Mouse (Mus musculus) lung, postnatal 0 days (tissue): ENCODE results near the gene Tmem104. TPM values are rescaled to one million over a fixed set of nuclear protein-coding genes. Genes with fewer than 3 reads are reported as not detected.
A peak's percentile ranks its signal among the peaks of the same experiment; 100 is the strongest.

Source experiments
- ATAC-seq: fragments of 200-750 bp; cut with Nextera tagmentation; 2 replicates; pipeline ENCODE4 v1.8.0; 2017; ENCODE audit warnings: moderate library complexity
- DNase-seq: peaks from one replicate; pipeline ENCODE4 v3.0.0-alpha.2; 2016; ENCODE audit warnings: low spot score
- H3K27ac ChIP-seq: fragments of 300-500 bp; sonication (generic); 2 replicates; pipeline ENCODE4 v1.5.1; 2014; ENCODE audit warnings: antibody characterized with exemption, mild to moderate bottlenecking, low read length, mixed read lengths
- H3K27me3 ChIP-seq: fragments of 300-500 bp; sonication (generic); replicated peaks from 2 replicates; pipeline ENCODE4 v1.6.1; 2014; ENCODE audit warnings: low read length, mixed read lengths; ENCODE audit not compliant: insufficient read depth
- H3K36me3 ChIP-seq: fragments of 300-500 bp; sonication (generic); 2 replicates; pipeline ENCODE4 v1.6.1; 2014; ENCODE audit warnings: low read length, mixed read lengths; ENCODE audit not compliant: insufficient read depth
- H3K4me1 ChIP-seq: fragments of 300-500 bp; sonication (generic); 2 replicates; pipeline ENCODE4 v1.6.1; 2014; ENCODE audit warnings: antibody characterized with exemption, low read depth, low read length, mixed read lengths; ENCODE audit not compliant: insufficient read depth
- H3K4me2 ChIP-seq: fragments of 300-500 bp; sonication (generic); replicated peaks from 2 replicates; pipeline ENCODE4 v1.6.1; 2014; ENCODE audit warnings: low read depth, mild to moderate bottlenecking, low read length, moderate library complexity, mixed read lengths
- H3K4me3 ChIP-seq: fragments of 300-500 bp; sonication (generic); 2 replicates; pipeline ENCODE4 v1.5.1; 2014; ENCODE audit warnings: low read depth, low read length
- H3K9ac ChIP-seq: fragments of 300-500 bp; sonication (generic); replicated peaks from 2 replicates; pipeline ENCODE4 v1.6.1; 2014; ENCODE audit warnings: low read depth, mild to moderate bottlenecking
- H3K9me3 ChIP-seq: fragments of 300-500 bp; sonication (generic); 2 replicates; pipeline ENCODE4 v1.6.1; 2016; ENCODE audit warnings: low read length, mixed read lengths
- CTCF ChIP-seq: IDR thresholded peaks from 2 replicates; pipeline ENCODE4 v1.5.1; 2016; ENCODE audit warnings: antibody characterized with exemption, mild to moderate bottlenecking
- EP300 ChIP-seq: IDR thresholded peaks from 2 replicates; pipeline ENCODE4 v1.6.1; 2016; ENCODE audit warnings: antibody characterized with exemption, mild to moderate bottlenecking, control low read depth
- WGBS: fragments of 180-500 bp; shearing (Covaris S2); extraction: QIAGEN DNeasy Blood & Tissue Kit; methylation state at CpG from one replicate; pipeline ENCODE4 v1.1.7; 2014; 5-methylcytosine and 5-hydroxymethylcytosine counted together
- polyA plus RNA-seq: library from polyadenylated mRNA; unstranded; fragments of >200 nt; fragmentation: Nextera tagmentation; extraction: Ambion mirVana; gene quantifications from 2 replicates; pipeline ENCODE4 v1.2.1, GENCODE M21; 2015

Tmem104 gene
- polyA plus RNA-seq, 1 experiment from 2014 or later = 9.6 TPM

DNA sequence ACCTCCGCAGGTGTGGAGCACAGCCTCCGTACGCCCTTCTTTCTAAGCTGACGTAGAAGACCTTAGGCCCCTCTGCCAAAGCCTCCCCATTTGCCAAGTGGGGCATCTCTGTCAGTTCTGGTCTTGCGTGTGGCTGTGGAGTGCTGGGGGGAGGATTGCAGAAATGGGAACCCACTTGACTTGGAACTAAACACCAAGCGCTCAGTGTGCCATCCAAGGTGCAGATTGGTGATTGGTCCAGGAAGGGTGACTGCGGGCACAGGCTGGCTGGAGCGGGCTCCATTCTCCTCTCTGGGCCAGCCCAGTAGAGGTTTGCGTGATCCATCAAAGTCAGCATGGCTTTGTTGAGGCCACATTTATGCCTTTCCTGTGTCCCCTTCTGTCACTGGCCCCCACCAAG, 15.5 kb downstream of the Tmem104 start:
- no peak for ATAC-seq
- DNase-seq = no peak
- 93% methylated on average over 9 of the region's 9 CpGs for WGBS
- Histone ChIP-seq H3K9me3 (no peaks in the 10 kb centered on the region), H3K4me3 (no peak overlapping the region), H3K4me2 (no peak overlapping the region), H3K4me1 (no peaks in the 10 kb centered on the region), H3K9ac (no peak overlapping the region), H3K27ac (no peak overlapping the region), H3K36me3 (peaks cover 11% of the 10 kb centered on the region), H3K27me3 (no peaks in the 10 kb centered on the region)
- TF ChIP-seq EP300 (no peak), CTCF (no peak)

DNA sequence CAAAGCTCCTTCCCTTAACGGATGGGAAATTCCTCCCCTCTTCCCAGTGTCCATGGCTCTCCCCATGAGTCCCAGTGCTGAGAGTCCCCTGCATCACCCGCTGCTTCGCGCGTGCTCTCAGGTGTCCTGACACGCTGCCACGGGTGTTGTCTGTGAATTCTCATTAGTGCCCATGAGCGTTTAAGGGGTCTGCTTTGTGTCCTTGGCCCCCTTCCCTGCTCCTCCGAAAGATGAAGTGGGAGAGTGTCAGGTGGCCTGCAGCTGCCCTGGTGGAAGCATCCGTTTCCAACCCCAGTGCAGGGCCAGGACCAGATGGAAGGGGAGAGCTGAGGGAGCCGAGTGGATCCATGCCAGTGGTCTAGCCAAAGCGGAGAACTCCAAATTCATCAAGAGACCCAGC, 20.8 kb downstream of the Tmem104 start:
- ATAC-seq (no peak), DNase-seq (no peak)
- Histone ChIP-seq H3K9ac (no peak overlapping the region), H3K9me3 (no peaks in the 10 kb centered on the region), H3K27ac (no peak overlapping the region), H3K36me3 (peaks cover 8% of the 10 kb centered on the region), H3K4me1 (no peaks in the 10 kb centered on the region), H3K4me3 (no peak overlapping the region), H3K4me2 (no peak overlapping the region), H3K27me3 (no peaks in the 10 kb centered on the region)
- TF ChIP-seq CTCF = no peak
- no peak for TF ChIP-seq EP300
- WGBS = 90% methylated on average over 12 of the region's 12 CpGs

DNA sequence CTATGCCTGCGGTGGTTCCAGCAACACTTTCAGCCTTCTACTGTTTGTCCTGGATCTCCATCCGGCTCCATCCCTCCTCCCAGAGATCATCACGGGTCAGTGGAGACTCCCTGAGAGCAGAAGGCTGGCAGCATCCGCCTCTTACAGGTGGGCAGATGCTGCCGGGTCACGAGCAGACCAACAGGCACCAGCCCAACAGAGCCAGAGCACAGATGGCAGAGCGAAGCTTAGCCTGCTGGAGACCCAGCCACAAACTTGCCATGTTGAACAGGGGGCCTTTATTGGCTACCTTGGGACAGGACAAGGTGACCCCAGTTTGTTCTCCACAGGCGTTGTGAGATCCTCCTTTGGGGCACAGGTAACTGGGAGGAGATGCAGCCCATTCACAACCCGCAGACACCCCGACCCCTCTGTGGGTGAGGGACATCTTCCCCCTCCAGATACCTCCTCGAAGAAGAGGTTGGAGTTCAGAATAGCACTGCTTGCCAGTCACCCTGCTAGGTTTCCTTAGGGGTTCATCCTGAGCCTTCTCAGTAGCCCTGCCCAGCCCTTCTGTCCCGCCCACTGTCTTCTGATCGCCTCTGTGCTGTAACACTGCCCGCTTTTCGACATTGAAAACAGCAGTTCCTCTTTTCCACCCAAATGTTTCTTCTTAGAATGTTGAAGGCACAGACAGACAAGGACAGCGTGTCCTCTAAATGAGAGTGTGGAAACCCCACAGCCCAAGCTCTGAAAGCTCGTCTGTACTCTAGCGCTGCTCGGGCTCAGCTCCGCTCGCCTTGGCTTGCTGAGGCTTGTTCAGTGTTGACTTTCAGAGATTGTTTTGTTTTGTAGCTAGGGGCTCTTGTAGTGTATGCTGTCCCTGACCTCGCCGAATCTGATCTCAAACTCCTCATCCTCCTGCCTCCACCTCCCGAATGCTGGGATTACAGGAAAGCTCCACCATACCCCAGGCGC, 21.8 kb downstream of the Tmem104 start:
- Histone ChIP-seq H3K4me3 (no peak overlapping the region), H3K9ac (no peak overlapping the region), H3K9me3 (no peaks in the 10 kb centered on the region), H3K36me3 (peaks cover 8% of the 10 kb centered on the region), H3K27ac (peak overlapping the region; percentile 51; the same call in 1 of the 2 replicates), H3K4me1 (no peaks in the 10 kb centered on the region), H3K27me3 (no peaks in the 10 kb centered on the region), H3K4me2 (no peak overlapping the region)
- 79% methylated on average over 25 of the region's 25 CpGs for WGBS
- ATAC-seq (peak; percentile 50; the same call in 1 of the 2 replicates), DNase-seq (peak; percentile 52)
- no peak for TF ChIP-seq CTCF
- no peak for TF ChIP-seq EP300

- peak overlapping the region; percentile 51; the same call in 1 of the 2 replicates for H3K27ac ChIP-seq
- no peaks in the 10 kb centered on the region for H3K4me1 ChIP-seq
- H3K4me2 ChIP-seq = no peak overlapping the region
- DNase-seq = no peak
- H3K9me3 ChIP-seq = no peaks in the 10 kb centered on the region
- no peak overlapping the region for H3K4me3 ChIP-seq
- H3K9ac ChIP-seq = no peak overlapping the region
- 84% methylated on average over 7 of the region's 7 CpGs for WGBS
- TF ChIP-seq CTCF (no peak), EP300 (no peak)
- peaks cover 8% of the 10 kb centered on the region for H3K36me3 ChIP-seq
- no peak for ATAC-seq
- no peaks in the 10 kb centered on the region for H3K27me3 ChIP-seq
Measured at GRCm38 (mm10) chr11:115209958-115210357, 22.7 kb downstream of the Tmem104 start.

- no peak for TF ChIP-seq CTCF
- TF ChIP-seq EP300 = no peak
- WGBS = 52% methylated on average over 13 of the region's 13 CpGs
- Histone ChIP-seq H3K36me3 (peaks cover 2% of the 10 kb centered on the region), H3K4me3 (no peak overlapping the region), H3K9me3 (no peaks in the 10 kb centered on the region), H3K27ac (no peak overlapping the region), H3K4me1 (no peaks in the 10 kb centered on the region), H3K9ac (no peak overlapping the region), H3K4me2 (no peak overlapping the region), H3K27me3 (no peaks in the 10 kb centered on the region)
- DNase-seq = no peak
- no peak for ATAC-seq
Measured at GRCm38 (mm10) chr11:115212116-115212515, 24.8 kb downstream of the Tmem104 start.

DNA sequence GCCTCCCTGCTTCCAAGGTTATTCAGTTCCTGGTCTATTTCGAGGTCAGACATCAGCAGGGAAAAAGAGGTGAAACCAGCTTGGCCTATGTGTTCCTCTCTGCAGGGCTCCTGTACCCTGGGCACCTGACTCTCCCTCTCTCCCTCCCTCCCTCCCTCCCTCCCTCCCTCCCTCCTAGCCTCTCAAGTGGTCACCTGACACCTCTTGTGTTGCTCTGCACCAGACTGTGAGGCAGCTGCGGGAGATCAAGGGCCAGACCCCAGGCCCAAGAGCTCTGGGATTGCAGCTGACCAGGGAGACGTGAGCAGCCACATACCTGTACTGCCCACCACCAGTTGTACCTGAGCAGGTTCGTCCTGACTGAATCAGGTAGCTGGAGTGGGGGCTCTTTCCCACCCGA, 27.8 kb downstream of the Tmem104 start:
- TF ChIP-seq EP300 (no peak), CTCF (no peak)
- DNase-seq (peak; percentile 50), ATAC-seq (peak; percentile 51)
- Histone ChIP-seq H3K4me2 (no peak overlapping the region), H3K36me3 (no peaks in the 10 kb centered on the region), H3K4me3 (no peak overlapping the region), H3K9ac (no peak overlapping the region), H3K4me1 (peaks cover 20% of the 10 kb centered on the region; the same call in 1 of the 2 replicates), H3K27me3 (no peaks in the 10 kb centered on the region), H3K27ac (no peak overlapping the region), H3K9me3 (no peaks in the 10 kb centered on the region)
- WGBS = 31% methylated on average over 5 of the region's 5 CpGs
